Mouse (Mus musculus) hindbrain, embryonic 11.5 days (tissue): ENCODE measurements at regions not wholly inside any gene's neighbourhood (a gene's known extent, or its start where the extent isn't known, plus 50 kb on each side); places are given as distances from the start of the nearest gene placed in this dataset.

Source experiments
- ATAC-seq: fragments of 200-750 bp; cut with Nextera tagmentation; 2 replicates; pipeline ENCODE4 v1.8.0; 2017; ENCODE audit warnings: mild to moderate bottlenecking, moderate TSS enrichment, moderate library complexity; ENCODE audit not compliant: low FRiP score
- DNase-seq: peaks from one replicate; pipeline ENCODE4 v3.0.0-alpha.2; 2015; ENCODE audit warnings: low spot score
- H3K27ac ChIP-seq: fragments of 300-500 bp; sonication (generic); 2 replicates; pipeline ENCODE4 v1.5.1; 2014; ENCODE audit warnings: mild to moderate bottlenecking, low read depth, low read length
- H3K27me3 ChIP-seq: fragments of 300-500 bp; sonication (generic); 2 replicates; pipeline ENCODE4 v1.6.1; 2014; ENCODE audit warnings: mild to moderate bottlenecking, low read length, moderate library complexity, mixed read lengths; ENCODE audit not compliant: control insufficient read depth, insufficient read depth
- H3K36me3 ChIP-seq: fragments of 300-500 bp; sonication (generic); 2 replicates; pipeline ENCODE4 v1.6.1; 2014; ENCODE audit warnings: mild to moderate bottlenecking, low read length, moderate library complexity, mixed read lengths; ENCODE audit not compliant: control insufficient read depth, insufficient read depth
- H3K4me1 ChIP-seq: fragments of 300-500 bp; sonication (generic); replicated peaks from 2 replicates; pipeline ENCODE4 v1.6.1; 2014; ENCODE audit warnings: low read length, mixed read lengths; ENCODE audit not compliant: control insufficient read depth, insufficient read depth
- H3K4me2 ChIP-seq: fragments of 300-500 bp; sonication (generic); replicated peaks from 2 replicates; pipeline ENCODE4 v1.6.1; 2014; ENCODE audit warnings: mild to moderate bottlenecking, low read depth, low read length
- H3K4me3 ChIP-seq: fragments of 300-500 bp; sonication (generic); 2 replicates; pipeline ENCODE4 v1.5.1; 2014; ENCODE audit warnings: low read depth, low read length
- H3K9ac ChIP-seq: fragments of 300-500 bp; sonication (generic); 2 replicates; pipeline ENCODE4 v1.6.1; 2014; ENCODE audit warnings: low read depth, low read length
- H3K9me3 ChIP-seq: fragments of 300-500 bp; sonication (generic); 2 replicates; pipeline ENCODE4 v1.6.1; 2016; ENCODE audit warnings: low read length; ENCODE audit not compliant: control insufficient read depth
- WGBS: fragments of 180-500 bp; shearing (Covaris S2); extraction: QIAGEN DNeasy Blood & Tissue Kit; methylation state at CpG from one replicate; pipeline ENCODE4 v1.1.7; 2014; 5-methylcytosine and 5-hydroxymethylcytosine counted together

- 38% methylated on average over 4 of the region's 4 CpGs for WGBS
- ATAC-seq, result no peak
- Histone ChIP-seq H3K36me3 (no peaks in the 10 kb centered on the region), H3K9ac (no peak overlapping the region), H3K27me3 (no peaks in the 10 kb centered on the region), H3K4me2 (no peak overlapping the region), H3K9me3 (no peaks in the 10 kb centered on the region), H3K4me3 (no peak overlapping the region), H3K4me1 (no peaks in the 10 kb centered on the region), H3K27ac (no peak overlapping the region)
- no peak for DNase-seq
Observed at GRCm38 (mm10) chr11:64597305-64597704, 160.9 kb upstream of the F930015N05Rik start.

- DNase-seq, result no peak
Observed at GRCm38 (mm10) chr11:64599178-64599577, 162.7 kb upstream of the F930015N05Rik start.

GRCm38 (mm10) chr11:64600201-64601102, 164.0 kb upstream of the F930015N05Rik start:
- no peak overlapping the region for H3K9ac ChIP-seq
- DNase-seq (peak; percentile 54), ATAC-seq (peak; percentile 64)
- H3K4me2 ChIP-seq, result no peak overlapping the region
- no peaks in the 10 kb centered on the region for H3K36me3 ChIP-seq
- 68% methylated on average over 10 of the region's 10 CpGs for WGBS
- no peaks in the 10 kb centered on the region for H3K4me1 ChIP-seq
- no peak overlapping the region for H3K4me3 ChIP-seq
- no peaks in the 10 kb centered on the region for H3K27me3 ChIP-seq
- H3K27ac ChIP-seq, result no peak overlapping the region
- H3K9me3 ChIP-seq, result no peaks in the 10 kb centered on the region

More at GRCm38 (mm10) chr11:64599178-64599577, 162.7 kb upstream of the F930015N05Rik start:
- H3K9me3 ChIP-seq, result no peaks in the 10 kb centered on the region
- no peaks in the 10 kb centered on the region for H3K27me3 ChIP-seq
- no peak overlapping the region for H3K4me3 ChIP-seq
- 70% methylated on average over 3 of the region's 3 CpGs for WGBS
- H3K4me2 ChIP-seq, result no peak overlapping the region
- ATAC-seq, result no peak
- H3K9ac ChIP-seq, result no peak overlapping the region
- H3K4me1 ChIP-seq, result no peaks in the 10 kb centered on the region
- no peak overlapping the region for H3K27ac ChIP-seq
- no peaks in the 10 kb centered on the region for H3K36me3 ChIP-seq

- H3K4me1 ChIP-seq, result no peaks in the 10 kb centered on the region
- 91% methylated on average over 2 of the region's 2 CpGs for whole genome bisulfite sequencing
- H3K9ac ChIP-seq, result no peak overlapping the region
- H3K27me3 ChIP-seq, result no peaks in the 10 kb centered on the region
- no peak overlapping the region for H3K4me3 ChIP-seq
- no peaks in the 10 kb centered on the region for H3K36me3 ChIP-seq
- no peaks in the 10 kb centered on the region for H3K9me3 ChIP-seq
- DNase-seq, result no peak
- no peak for ATAC-seq
- no peak overlapping the region for H3K27ac ChIP-seq
- no peak overlapping the region for H3K4me2 ChIP-seq
Observed at GRCm38 (mm10) chr11:64609043-64609442, 172.6 kb upstream of the F930015N05Rik start.

- Histone ChIP-seq H3K36me3 (no peaks in the 10 kb centered on the region), H3K27me3 (no peaks in the 10 kb centered on the region), H3K4me2 (no peak overlapping the region), H3K27ac (no peak overlapping the region), H3K9me3 (no peaks in the 10 kb centered on the region), H3K4me3 (no peak overlapping the region), H3K4me1 (no peaks in the 10 kb centered on the region), H3K9ac (no peak overlapping the region)
- ATAC-seq, result no peak
- no peak for DNase-seq
- 92% methylated on average over 3 of the region's 3 CpGs for WGBS
Observed at GRCm38 (mm10) chr11:64610724-64611123, 174.3 kb upstream of the F930015N05Rik start.

GRCm38 (mm10) chr11:64615140-64615539, 178.7 kb upstream of the F930015N05Rik start:
- Histone ChIP-seq H3K4me1 (no peaks in the 10 kb centered on the region), H3K4me2 (no peak overlapping the region), H3K9ac (no peak overlapping the region), H3K36me3 (no peaks in the 10 kb centered on the region), H3K27me3 (no peaks in the 10 kb centered on the region), H3K9me3 (no peaks in the 10 kb centered on the region), H3K27ac (no peak overlapping the region), H3K4me3 (no peak overlapping the region)
- WGBS, result 62% methylated on average over 1 of the region's 1 CpGs
- DNase-seq (no peak), ATAC-seq (no peak)

GRCm38 (mm10) chr11:64618631-64619385, 182.4 kb upstream of the F930015N05Rik start:
- Histone ChIP-seq H3K9ac (no peak overlapping the region), H3K4me1 (no peaks in the 10 kb centered on the region), H3K4me2 (no peak overlapping the region), H3K27ac (no peak overlapping the region), H3K4me3 (no peak overlapping the region), H3K9me3 (no peaks in the 10 kb centered on the region), H3K36me3 (no peaks in the 10 kb centered on the region), H3K27me3 (no peaks in the 10 kb centered on the region)
- ATAC-seq (no peak), DNase-seq (no peak)
- 70% methylated on average over 5 of the region's 5 CpGs for WGBS

- no peaks in the 10 kb centered on the region for H3K9me3 ChIP-seq
- no peaks in the 10 kb centered on the region for H3K36me3 ChIP-seq
- no peak overlapping the region for H3K4me3 ChIP-seq
- no peaks in the 10 kb centered on the region for H3K27me3 ChIP-seq
- 88% methylated on average over 7 of the region's 7 CpGs for WGBS
- ATAC-seq (no peak), DNase-seq (no peak)
- H3K27ac ChIP-seq, result no peak overlapping the region
- no peaks in the 10 kb centered on the region for H3K4me1 ChIP-seq
- no peak overlapping the region for H3K4me2 ChIP-seq
- no peak overlapping the region for H3K9ac ChIP-seq
Observed at GRCm38 (mm10) chr11:64627180-64627579, 190.7 kb upstream of the F930015N05Rik start.
